Mouse (Mus musculus) embryo, embryonic 9.5 days (tissue): ENCODE results near the gene Adh5.
"Not testable (repeated sequence)": the region's sequence is repeated elsewhere in the genome, so short reads cannot be mapped to it uniquely, and the experiment has no call there.

Experiments used
- DNase-seq: peaks from one replicate; pipeline ENCODE4 v3.0.0-alpha.2; 2017; ENCODE audit errors: extremely low spot score

The Adh5 gene

DNA sequence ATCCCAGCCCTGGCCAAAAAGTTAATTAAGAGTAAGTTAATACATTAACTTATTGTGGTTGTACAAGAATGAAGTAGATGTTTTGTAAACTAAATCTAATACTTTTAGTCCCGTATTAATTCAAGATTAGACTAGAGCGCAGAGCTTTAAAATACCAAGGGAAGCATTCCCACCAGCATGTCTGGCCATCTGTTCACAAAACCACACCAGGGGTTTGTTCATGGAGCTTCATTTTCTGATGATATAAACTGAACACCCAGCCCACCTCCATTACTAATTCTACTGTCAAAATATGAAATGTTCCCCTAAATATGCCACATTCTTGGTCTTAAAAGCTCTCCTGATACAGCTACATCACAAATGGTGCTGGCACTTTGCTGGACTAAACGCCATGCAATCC, 15.5 kb downstream of the Adh5 start:
- no peak for DNase-seq

DNA sequence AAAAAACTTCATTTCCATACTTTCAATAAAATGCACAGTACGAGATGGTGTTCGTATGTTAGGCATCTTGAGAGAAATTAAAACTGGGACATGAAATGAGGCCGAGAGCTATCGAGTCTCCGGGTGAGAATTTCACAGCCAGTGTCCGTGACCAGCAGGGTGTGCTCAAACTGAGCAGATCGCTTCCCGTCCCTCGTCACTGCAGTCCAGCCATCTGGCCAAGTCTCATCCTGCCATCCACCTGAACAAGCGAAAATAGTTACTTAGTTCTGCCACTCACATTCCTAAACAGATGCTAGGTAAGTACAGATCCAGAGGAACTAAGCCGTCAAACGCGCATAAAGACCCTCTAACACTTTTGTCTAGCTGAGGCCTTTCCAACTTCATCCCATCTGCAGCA, 17.4 kb downstream of the Adh5 start:
- no peak for DNase-seq

DNA sequence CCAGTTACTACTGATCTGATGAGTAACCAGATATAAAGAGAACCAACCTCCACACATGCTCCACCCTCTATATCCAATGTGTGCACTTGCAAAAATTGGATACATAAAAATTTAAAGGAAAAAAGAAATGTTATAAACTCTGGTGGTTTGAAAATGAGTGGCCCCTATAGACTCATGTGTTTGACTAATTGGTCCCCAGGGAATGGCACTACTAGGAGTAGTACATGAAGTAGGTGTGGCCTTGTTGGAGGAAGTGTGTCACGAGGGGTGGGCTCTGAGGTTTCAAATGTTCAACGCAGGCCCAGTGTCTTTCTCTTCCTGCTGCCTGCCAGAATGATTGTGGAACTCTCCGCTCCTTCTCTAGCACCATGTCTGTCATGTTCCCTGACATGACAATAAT, 18.9 kb downstream of the Adh5 start:
- no peak for DNase-seq

DNA sequence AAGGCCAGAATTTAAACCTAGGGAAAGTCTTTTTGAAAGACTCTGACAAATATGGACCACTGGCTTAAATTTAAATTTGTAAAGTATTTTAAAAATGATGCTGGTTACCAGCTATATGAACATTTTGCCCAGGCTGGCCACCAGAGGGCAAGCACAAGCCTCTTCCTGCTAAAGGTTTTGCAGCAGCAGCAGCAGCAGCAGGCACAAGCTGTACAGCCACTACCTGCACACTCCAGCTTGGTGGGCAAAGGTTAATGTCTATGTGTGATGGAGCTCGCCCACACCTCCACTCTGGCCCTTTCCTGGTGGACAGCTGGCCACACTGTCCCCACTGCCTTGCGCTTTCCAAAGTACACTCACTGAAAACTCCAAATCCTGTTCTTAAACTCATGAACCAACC, 20.2 kb downstream of the Adh5 start:
- DNase-seq: no peak

DNA sequence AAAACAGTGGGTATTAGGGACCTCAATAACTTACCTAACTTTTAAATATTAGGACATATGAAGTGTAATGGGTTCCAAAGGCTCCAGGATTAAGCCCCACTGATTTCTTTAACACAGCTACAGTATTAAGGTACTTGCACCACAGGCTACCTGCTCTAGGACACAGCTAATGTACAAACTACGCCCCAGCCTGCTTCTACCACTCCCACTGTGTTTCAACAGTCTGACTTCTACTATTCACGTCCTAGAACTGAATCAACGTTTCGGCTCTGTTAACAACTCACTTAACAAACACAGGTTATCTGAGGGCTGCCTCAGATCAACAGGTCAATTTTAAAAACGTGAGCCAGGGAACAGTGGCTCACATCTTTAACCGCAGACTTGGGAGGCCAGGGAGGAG, 20.9 kb downstream of the Adh5 start:
- DNase-seq: no peak

DNA sequence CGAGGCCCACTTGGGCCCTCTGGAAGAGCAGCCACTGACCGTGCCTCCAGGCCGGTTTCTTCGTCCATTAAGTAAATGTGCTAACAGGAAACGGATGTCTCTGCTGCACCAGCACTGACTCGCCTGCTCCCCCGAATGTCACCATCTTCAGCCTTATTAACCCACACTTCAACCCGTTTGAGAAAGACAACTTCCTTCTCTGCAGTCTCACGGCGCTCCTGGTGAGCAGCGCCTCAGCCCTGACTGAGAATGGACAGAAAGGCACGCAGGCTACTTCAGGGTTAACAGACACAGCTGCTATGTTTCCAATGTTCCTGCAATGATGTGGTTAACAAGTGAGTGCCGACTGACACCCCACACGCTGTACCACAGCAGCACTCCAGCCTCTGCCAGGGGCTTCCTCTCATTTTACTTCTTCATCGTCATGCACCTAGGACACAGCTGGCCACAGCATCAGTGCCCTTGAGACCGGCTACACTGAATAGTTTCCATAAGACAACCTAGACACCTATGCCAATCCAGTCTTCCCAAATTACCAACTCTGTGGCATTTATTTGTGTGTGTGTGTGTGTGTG, 21.8 kb downstream of the Adh5 start:
- no peak for DNase-seq

DNA sequence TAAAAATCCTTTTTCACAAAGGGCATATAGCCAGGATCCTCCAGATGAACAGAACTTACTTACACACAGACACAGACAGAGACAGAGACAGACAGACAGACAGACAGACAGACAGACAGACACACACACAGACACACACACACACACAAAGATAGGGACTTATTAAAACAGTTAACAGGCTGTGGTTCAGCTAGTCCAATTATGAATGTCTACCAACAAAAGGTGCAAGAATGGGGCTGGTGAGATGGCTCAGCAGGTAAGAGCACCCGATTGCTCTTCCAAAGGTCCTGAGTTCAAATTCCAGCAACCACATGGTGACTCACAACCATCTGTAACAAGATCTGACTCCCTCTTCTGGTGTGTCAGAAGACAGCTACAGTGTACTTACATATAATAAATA, 23.8 kb downstream of the Adh5 start:
- not testable (repeated sequence) for DNase-seq

DNA sequence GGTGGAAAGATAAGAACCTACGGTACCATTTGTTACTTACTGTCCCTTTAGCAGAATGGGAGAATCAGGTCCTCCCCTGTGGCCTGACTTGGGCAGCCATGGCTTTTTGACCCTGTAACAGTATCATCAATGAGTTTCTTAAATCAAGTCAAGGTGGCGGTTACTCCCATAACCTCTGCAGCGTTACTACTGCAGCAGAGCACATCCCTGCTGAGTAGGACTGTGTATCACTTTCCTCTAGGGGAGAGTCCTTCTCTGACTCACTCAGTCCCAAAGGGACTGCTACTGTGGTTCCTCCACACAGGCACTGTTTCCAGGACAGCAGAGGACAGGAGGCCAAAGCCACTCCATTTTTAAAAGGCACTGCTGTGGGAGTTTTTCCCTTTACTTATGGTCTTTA, 28.2 kb downstream of the Adh5 start:
- DNase-seq: no peak

DNA sequence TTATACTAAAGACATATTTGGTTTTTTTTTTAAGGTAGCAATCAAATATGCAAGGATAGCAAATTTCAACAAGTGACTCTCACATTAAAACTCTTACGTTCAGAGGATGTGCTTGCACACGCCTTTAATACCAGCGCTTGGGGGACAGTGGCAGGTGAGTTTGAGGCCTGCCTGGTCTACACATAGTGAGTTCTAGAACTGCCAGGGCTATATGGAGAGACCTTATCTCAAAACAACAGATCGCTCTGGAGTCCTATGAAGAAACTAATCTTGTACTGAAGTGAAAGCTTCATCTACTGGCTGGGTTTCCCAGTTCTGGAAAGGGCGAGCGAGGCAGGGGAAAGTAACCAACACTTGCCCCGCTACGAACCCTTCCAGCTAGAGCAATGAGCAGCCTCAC, 36.6 kb downstream of the Adh5 start:
- DNase-seq: no peak

DNA sequence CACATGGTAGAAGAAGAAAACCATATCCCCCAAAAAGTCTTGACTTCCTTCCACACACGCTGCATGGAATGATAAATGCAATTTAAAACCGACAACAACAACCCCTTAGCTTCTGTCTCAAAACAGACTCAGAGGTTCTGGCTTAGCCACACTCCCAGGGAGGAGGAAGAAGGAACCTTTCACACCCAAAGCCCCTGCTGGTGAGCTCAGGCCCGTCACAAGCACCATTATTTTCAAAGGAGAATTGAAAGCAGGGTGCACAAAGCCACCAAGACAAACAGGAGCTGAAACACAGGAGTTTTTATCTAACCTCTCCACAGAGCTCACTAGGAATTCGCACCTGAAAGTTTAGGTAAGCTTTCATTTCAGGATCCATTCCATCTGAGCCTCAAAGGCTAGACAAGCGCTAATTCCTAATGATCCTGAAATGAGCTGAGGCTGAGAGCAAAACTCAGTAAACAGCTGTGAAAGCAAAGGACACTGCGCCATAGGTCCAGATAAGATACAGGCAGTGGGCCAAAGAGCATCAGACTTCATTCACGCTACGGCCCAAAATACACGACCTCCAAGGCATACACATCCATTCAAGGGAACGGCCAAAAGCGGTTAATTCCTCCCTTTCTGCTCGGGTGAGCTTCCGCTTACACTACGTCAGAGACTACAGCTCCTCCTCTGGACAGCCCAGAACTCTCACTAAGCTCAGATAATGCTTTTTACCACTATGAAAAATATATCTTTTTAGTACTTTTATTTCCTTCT, 38.8 kb downstream of the Adh5 start:
- DNase-seq: no peak

DNA sequence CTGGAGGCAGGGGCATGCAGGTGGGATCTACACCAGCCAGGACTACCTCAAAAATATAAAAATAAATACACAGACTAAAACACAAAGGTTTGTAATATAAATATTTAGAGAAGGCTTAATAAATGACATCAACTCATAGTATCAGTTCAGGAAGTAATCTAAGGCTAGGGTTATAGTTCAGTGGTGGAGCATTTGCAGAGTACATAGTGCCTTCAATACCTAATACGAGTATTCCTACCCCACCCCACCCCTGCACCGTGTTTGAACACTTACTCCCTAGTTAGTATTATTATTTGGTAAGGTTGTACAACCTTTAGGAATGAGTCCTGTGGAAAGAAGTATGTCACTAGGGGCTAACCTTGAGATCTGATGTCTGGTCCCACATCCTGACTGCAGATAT, 40.3 kb downstream of the Adh5 start:
- DNase-seq: no peak

DNA sequence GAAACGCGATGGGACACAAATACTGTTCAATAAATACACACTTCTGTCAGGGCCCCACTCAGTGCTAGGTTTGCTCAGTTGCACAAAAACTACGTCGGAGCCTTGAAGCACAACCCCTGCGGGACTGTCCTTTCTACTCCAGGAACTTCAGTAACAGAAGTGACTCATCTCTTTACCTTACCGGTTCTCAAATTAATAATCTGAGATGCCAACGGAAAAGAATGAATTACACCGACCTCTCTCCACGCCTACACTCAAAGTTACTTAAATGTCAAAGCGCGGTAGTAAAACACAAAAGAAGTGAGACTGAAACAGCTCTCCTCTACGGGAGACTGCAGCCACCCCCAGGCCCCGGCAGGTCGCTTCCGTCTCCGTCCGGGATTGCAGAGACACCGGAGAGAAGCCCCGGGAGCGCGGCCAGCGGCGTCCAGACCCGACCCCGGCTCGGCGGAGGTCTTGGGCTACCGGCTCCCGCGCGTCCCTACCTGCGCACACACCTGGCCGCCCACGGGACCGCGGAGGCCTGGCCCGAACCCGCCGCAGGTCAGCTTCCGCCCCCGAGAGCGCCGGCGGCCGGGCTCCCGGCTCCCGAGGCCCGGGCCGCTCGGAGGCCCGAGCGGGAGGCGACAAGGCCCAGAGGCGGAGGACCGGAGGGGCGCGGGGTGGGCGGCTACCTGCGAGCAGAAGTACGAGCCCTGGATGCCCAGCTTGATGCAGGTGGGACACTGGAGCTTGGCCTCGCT, 45.9 kb downstream of the Adh5 start:
- DNase-seq: no peak

DNA sequence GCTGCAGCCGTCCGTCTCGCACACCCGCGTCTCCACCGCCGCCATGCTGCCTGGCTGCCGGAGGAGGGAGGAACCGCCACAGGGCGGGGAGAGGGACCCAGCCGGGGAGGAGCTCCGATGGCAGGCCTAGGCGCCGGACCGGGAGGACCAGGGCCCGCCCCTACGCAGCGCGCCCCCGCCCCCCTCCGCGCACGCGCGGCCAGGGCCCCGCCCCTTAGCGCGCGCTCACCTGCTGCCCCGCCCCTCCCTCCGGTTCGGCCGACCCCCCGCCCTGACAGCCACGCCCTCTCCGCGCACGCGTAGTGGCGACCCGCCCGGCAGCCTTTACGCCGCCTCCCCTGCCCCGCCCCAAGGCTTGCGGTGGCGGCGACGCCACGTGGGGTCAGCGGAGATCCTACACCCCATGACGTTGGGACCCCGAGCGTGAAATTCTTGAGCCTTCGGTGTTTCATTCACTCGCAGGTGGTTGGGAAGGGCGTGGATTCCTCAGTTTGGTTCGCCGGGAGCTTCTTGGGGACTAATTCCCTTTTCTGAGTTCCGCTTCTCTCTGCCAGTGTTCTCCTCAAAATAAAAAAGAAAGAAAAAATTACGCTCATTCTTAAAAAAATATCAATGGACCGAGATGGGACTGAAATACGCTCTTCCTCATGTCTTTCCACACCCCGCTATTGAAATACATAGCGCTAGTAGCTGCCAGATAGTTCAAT, 46.6 kb downstream of the Adh5 start, which contains the start of gene Metap1:
Metap1 (minus strand) TSS at position 189 of the 707 bp plus-strand sequence.
- DNase-seq: peak; percentile 99

DNA sequence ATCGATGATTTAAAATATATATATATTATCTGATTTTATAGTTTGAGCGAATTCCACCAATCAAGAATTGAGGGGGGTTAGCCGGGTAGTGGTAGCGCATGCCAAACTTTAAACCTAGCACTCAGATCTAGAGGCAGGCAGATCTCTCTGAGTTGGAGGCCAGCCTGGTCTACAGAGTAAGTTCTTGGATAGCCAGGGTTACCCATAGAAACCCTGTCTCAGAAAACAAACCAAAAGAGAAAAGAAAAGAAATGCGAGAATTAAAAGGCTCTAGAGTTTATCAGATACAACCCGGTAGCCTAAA, 47.1 kb downstream of the Adh5 start:
- DNase-seq: no peak

DNA sequence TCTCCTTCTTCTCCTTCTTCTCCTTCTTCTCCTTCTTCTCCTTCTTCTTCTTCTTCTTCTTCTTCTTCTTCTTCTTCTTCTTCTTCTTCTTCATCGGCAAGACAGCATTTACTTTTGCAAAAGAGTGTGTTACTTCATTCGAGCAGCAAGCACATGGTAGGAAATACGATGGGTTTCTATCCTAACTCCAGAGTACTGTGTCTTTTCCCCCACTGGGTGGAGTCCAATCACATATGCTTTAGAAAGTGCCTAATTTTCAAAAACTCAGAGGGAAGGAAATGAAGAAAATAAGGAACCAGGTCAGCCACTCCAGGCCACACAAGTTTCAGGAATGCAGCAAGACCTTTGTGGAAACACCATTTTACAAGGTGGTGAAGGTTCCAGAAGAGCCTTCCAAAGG, 50.8 kb downstream of the Adh5 start:
- DNase-seq: no peak

DNA sequence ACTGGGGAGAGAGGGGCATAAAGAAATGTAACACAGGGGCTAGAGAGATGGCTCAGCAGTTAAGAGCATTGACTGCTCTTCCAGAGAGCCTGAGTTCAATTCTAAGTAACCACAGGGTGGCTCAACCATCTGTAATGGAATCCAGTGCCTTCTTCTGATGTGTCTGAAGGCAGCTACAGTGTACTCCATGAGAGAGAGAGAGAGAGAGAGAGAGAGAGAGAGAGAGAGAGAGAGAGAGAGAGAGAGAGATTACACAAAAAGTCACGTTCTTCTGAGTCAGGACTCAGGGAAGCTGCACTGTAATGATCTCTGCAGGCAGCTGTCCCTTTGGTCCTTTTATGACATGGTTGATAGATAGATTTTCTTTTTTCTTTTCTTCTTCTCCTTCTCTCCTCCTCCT, 51.7 kb downstream of the Adh5 start:
- no peak for DNase-seq

DNA sequence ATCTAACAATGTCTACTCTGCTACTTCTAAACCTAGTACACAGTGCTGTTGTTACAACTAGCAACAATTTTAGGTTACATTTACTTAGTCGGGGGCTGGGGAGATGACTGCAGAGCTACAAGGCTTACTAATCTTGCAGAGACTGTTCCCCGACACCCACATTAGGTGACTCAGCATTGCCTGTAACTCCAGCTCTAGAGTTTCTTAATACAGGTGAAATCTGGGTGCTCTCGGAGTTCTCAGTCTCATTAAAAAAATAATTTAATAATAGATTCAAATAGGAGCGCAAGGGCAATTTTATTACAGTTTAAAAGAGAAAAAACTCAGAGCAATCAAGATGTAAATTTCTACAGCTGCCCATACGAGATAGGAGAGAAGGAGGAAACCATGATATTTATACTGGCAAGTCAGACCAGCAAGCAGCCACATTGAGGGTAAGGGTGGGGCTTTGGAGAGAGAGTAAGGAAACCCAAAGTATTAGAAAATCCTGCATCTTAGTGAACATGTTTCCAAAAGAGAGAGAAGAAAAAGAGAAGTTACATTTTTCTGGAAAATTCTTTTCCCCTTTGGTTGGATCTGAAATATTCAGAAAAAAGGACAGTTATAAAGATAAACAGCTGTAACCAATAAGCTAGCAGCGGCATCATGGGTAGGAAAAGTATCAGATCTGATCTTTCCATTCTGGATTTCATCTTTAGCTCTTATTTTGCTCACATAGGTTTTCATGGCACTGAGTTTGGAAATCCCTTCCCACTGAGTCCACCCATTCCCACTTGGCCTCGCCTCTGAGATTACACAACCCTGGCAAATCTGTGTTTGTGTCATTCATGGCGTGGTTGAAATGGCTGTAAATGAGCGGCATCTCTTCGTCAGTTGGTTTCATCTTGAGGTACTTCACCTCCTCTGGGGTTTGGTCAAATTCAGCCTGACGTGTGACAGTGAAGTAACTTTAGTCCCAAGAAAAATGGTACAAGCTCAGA, 52.6 kb downstream of the Adh5 start:
- no peak for DNase-seq

DNA sequence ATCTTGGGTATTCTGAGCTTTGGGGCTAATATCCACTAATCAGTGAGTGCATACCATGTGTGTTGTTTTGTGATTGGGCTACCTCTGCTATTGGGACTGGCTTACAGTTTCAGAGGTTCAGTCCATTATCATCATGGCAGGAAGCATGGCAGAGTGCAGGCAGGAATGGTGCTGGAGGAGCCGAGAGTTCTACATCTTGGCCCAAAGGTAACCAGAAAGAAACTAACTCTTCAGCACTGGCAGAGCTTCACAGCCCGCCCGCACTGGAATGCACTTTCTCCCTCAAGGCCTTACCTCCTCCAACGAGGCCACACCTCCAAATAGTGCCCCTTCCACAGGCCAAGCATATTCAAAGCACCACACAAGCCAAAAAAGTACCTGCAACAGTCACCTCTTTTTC, 55.8 kb downstream of the Adh5 start:
- DNase-seq: no peak

DNA sequence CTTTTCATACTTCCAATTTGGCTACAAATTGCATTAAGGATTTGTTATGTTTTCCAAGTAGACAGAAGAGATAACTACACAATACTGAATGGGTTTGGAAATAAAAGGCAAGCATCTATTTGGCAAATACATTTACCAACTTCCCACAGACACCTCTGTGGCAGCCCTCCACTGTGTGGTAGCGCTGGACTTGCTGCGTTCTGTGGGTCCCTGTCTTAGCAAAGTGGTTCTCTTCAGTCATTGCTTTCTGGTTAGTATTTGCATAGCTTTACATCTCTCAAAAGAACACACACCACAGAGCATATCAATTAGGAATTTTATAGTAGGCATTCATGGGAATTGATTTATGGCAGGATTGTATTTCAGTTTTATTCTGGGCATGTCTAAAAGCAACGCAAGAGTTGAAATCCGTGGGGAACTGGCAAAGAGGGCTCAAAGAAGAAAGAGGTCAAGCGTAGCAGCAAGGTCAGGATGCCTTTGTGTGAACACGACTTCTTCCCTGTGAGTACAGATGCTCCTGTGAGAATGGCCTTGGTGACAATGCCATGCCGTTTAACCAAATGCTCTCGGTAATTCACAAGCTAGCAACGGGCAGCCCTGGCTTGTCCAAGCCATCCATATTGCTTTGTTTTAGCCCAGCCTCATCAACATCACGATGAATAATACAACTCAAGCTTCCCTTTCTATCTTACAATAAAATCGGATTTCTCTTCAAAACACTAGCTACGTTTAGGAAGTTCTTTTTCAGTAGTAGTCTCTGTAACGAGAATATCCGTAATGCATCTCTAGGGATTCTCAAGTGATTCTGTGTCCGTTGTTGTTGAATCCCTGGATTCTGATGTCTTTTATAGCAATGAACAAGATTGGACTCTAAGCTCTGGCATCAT, 57.2 kb downstream of the Adh5 start:
- DNase-seq: peak; percentile 71

DNA sequence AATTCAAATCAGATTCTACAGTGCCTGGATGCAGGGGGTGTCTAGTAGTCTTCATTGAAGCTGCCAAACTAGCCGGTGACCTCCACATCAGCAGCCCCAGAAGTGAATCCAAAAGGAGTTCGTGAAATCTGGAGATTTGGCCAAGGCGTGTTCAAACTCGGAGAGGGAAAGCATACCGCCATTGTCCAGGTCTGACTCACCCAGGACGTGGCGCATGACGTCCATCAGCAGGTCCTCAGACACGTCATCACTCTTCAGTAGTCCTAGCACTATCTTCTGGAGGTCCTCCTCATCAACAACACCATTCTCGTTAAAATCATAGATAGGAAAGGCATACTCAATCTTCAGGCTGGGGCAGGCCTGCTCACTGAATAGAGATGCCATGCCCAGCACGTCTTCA, 60.9 kb downstream of the Adh5 start:
- DNase-seq: no peak
